Mouse (Mus musculus) right cerebral cortex, postnatal 10 days (tissue): Measurements from ENCODE around the gene Pold3.
"Not testable (repeated sequence)": the region's sequence is repeated elsewhere in the genome, so short reads cannot be mapped to it uniquely, and the experiment has no call there.

Experiments used
- DNase-seq, 2 experiments: peaks; one replicate each; pipeline ENCODE4 v3.0.0; 2021; ENCODE audit warnings: low spot score in 2 of 2

Gene Pold3

DNA sequence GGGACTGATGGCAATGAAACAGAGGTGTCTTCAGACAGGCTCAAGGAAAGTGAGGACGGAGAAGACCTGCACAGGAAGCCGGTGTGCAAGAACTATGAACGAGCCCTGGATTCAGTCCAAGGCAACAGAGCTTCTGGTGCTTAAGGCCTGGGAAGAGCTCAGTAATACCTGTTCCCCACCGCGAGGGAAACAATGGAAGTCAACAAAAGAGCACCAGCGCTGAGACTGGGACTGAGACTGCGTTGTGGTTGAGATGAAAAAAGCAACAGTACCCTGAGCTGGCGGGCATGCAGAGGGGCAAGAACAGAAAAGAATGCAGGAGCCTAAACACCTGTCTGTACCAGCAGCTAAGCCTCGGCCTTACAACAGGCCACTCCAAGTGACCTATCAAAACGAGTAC, 9.9 kb downstream of the Pold3 start:
- DNase-seq = no peak

- no peak for DNase-seq
Measured at GRCm38 (mm10) chr7:100108341-100108740, 13.0 kb downstream of the Pold3 start.

DNA sequence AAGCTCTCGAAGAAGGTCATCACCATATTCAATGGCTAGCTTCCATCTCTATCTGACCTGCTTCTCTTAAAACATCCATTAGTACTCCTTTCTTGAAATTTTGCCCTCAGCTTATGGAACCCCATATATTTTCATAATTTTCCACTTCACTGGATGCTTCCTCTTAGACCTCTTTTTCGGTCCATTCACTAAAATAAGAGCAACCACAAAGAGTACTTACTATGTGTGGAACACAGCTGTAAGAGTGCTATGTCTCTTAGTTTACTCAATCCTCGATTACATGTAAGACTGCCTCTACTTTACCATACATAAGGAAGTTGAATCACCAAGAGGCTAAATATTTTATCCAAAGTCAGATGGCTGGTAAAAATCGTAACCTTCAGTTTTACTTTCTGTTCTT, 16.7 kb downstream of the Pold3 start:
- no peak for DNase-seq

GRCm38 (mm10) chr7:100100031-100100595, 21.3 kb downstream of the Pold3 start:
- DNase-seq = no peak

DNA sequence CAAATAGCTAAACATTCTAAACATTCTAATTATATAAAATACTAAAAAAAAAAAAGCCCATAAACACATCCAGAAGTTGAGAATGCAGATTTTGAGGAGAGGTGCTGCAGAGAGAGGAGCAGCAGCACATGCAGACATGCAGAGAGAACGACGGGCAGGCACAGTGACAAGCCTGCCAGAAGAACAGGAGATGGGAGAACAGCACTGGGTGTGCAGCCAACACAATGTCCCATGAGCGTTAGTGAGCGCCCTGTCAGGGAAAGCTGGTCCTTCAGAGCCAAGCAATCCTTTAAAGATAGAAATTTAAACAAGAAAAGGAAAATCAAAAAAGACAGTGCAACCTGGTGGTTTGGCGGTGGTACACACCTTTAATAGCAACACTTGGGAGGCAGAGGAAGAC, 34.5 kb downstream of the Pold3 start:
- peak in 1 of 2 experiments; percentile 35 for DNase-seq

- no peak for DNase-seq
Measured at GRCm38 (mm10) chr7:100086159-100086755, 35.1 kb downstream of the Pold3 start.

DNA sequence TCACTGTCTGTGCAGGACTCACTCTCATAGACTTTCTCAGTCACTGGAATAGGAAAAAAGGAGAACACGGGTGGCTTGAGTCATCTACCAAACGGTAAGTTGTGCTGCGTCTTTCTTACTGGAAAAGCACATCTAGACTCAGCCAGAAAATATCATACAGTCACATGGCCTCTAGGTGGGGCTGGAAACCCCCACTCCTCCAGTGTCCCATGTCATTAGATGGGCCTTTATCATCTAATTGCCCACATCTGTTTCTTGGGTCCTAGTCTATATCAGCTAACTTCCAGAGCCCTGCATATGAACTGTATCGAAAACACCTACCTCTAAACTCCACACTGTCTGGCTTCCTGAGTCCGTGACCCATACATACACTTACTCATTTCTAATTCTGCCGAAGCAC, 37.6 kb downstream of the Pold3 start:
- DNase-seq = no peak

DNA sequence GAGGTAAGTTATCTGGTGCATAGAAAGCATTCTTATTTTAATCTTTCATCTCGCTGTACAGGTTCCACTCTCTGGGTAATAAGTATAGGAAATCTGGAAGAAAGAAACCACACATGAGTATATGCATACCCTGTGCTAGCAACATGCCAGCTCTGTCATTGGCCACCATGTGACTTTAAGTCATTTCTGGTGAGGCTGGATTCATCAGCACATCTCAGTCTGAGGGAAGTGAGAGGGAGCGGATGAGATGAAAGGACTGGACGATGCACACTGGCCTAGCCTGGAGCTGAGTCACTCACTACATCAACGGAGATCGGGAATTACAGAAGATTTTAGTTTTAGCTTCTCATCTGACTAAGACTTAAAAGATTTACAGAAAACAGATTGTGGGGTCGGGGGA, 38.5 kb downstream of the Pold3 start:
- no peak for DNase-seq

DNA sequence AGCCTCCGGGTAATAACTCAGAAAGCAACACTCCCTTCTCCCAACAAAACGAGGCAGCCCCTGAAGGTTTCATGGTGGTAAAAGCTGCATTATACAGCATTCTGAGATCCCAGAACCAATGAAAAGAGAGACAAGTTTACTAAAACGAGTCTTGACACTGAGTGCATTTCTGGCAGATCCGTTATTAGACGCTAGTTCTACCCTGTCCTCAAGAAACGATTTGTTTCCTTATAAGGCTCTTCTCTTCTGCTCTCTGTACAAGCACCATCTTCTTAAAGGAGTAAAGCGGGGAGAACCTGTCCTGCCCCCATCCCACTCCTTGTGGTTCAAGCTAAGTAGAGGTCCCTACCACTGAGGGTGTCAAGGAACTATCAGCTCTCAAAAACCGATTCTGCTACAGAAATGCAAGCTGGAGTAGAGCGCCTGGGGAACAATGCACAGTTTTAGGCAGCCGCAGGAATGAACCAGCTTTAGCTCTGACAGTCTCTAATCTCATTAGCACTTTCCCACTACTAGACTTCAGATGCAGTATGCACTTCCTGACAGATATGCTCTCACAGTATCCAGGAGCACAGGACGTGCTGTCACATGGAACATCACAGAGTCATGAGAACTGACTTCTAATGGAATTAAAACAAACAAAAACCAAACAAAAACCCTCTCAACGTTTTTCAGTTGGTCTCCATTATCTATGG, 41.1 kb downstream of the Pold3 start:
- no peak for DNase-seq

- no peak for DNase-seq
Measured at GRCm38 (mm10) chr7:100077071-100077470, 44.3 kb downstream of the Pold3 start.

GRCm38 (mm10) chr7:100076296-100076695, 45.1 kb downstream of the Pold3 start:
- DNase-seq = no peak

GRCm38 (mm10) chr7:100073959-100074358, 47.4 kb downstream of the Pold3 start:
- peak; percentile 55 to 59 for DNase-seq

GRCm38 (mm10) chr7:100052991-100053390, 68.4 kb downstream of the Pold3 start:
- not testable (repeated sequence) for DNase-seq

DNA sequence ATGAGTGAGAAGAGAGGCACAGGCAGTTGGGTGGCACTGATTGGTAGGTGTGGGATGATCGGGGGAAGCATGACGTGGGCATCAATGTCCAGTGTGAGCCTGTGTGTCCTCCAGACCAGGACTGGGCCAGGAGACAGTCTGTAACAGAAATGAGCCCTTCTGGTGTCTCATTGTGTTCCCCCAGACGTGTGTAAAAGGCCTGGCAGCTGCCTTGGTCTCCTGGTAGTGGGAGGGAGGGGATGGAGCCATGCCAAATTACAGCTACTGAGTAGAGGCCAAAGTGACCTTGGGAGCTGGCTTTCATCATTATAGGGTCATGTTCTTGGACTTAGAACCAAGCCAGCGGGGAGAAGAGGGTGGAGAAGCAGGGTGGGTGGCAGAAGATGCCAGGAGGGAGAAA, 69.5 kb downstream of the Pold3 start:
- peak in 1 of 2 experiments; percentile 27 for DNase-seq

DNA sequence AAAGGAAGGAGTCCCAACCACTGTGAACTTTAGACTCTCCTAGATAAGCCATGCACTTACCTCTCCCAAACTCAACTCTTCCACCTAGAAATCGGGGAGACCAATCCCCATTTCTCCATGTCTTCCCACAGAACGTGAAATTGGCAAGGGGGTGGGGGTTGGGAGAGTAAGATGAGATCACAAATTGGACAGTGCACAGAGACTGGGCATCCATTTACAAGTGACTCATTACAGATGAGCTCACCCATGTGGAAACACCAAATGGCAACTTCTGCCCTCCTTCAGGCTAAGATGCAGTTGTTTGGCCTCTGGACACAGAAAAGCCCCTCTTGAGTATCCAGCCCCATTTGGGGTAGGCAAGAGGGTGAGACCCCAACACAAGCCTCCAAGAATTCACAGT, 74.9 kb downstream of the Pold3 start:
- no peak for DNase-seq

DNA sequence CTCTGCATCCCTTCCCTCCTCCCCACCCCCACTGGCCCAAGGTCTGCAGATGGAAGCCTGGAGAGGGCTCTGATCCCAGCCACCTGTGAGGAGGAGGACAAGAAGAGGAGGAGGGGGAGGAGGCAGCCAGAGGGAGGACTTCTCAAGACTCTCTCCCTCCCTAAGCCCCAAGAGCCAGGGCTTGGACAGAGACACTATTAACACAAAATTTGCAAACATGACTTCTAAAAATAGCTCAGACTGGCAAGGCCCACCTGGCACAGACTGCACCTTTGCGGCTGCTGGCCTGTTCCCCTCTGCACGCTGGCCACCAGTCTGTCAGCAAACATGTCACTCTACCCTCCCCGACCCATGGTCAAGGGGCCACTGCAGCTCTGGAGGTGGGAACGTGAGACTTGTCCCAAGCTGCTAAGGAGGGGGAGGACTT, 77.7 kb downstream of the Pold3 start:
- no peak for DNase-seq

DNA sequence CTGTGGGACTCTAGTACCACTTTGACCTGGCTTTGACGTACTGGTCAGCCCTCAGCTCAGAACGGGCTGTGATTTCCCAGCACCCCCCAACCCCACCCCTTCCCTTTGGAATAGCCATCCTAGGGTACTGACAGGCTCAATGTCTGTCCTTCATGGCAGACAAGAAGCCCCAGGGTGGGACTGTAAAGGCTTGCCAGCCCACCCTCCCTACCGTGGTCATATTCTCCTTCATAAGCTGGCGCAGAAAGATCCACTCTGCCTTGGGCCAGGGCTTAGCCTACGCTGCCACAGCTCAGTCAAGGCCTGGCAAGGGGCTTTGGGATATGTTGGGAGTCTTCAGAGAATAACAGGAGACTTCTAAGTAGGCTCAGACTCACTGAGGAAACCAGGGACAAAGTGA, 78.3 kb downstream of the Pold3 start:
- DNase-seq = no peak

GRCm38 (mm10) chr7:100042120-100042519, 79.2 kb downstream of the Pold3 start:
- peak in 1 of 2 experiments; percentile 36 for DNase-seq

DNA sequence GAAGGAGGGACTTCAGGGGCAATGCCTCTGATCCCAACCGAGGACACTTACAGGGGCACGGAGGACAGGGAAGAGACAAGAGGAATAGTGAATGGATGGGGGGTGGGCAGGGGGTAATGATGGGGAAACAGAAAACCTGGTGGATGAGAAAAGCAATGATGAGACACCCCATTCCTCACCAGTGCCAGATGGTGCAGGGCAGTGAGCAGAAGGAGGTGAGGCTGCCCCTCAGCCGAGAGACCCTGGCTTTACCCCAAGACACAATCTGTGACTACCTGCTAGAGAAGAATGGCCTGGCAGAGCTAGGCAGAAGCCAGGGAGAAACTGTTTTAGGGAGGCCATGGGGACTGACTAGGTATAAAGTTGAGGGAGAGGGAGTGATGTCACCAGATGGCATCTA, 84.9 kb downstream of the Pold3 start:
- DNase-seq = no peak

DNA sequence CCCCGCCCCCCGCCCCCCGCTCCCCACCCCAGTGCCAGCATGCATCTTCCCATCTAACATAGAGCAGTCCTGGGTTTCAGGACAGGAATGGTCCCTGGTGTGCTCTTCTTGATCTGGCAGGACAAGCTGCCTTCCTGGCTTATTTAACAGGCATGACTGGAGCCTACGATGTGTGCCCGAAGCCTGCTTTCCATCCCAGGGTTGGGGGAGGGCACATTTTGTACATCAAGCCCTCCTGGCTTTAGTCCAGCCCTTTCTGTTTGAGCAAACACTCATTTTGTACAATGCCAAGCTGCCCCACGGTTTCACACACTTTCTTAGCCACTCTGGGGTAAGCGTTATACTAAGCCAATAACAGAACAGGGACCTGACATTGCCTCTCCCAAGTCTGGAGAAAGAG, 85.3 kb downstream of the Pold3 start:
- DNase-seq = no peak

- peak in 1 of 2 experiments; percentile 32 for DNase-seq
Measured at GRCm38 (mm10) chr7:100034815-100035463, 86.4 kb downstream of the Pold3 start.

GRCm38 (mm10) chr7:100033672-100034071, 87.7 kb downstream of the Pold3 start:
- DNase-seq = no peak
